ENCODE assay signal across 8 mouse cellular contexts in genomic region chr3:88622113-88622940, GRCm38 (mm10). TPM values are rescaled to one million over a fixed set of nuclear protein-coding genes. Genes with fewer than 3 reads are reported as not detected.
DNase-seq lines count a peak whose midpoint lies in the region; ATAC-seq and TF ChIP-seq lines count a peak whose summit lies in the region.

No protein-coding gene starts in this region.

- H3K4me3 ChIP-seq in cerebellum, adult 2 months (replicated peaks; ENCODE audit: insufficient read depth, low read depth, low read length): peak overlapping the region; percentile 85
- peak overlapping the region; percentile 89 for H3K4me3 ChIP-seq in embryonic facial prominence, embryonic 15.5 days (replicated peaks)
- H3K4me3 ChIP-seq in hindbrain, embryonic 10.5 days: peak overlapping the region; percentile 93
- peak overlapping the region; percentile 83 for H3K4me3 ChIP-seq in limb, embryonic 15.5 days
- H3K4me3 ChIP-seq in midbrain, postnatal 0 days (ENCODE audit: low read depth, low read length): peak overlapping the region; percentile 97

- H3K27ac ChIP-seq in cerebellum, adult 2 months (ENCODE audit: insufficient read depth, low read length): peak overlapping the region; percentile 84
- peak overlapping the region; percentile 97 for H3K27ac ChIP-seq in embryonic facial prominence, embryonic 15.5 days (replicated peaks)
- H3K27ac ChIP-seq in hindbrain, embryonic 10.5 days: peak overlapping the region; percentile 99
- peak overlapping the region; percentile 97 for H3K27ac ChIP-seq in limb, embryonic 15.5 days
- H3K27ac ChIP-seq in midbrain, postnatal 0 days (ENCODE audit: low read depth, low read length): peak overlapping the region; percentile 92

- TF ChIP-seq CTCF in cerebellum, adult 2 months (IDR thresholded peaks at IDR 0.05; ENCODE audit: borderline replicate concordance, insufficient read depth, low read depth, low read length): no peak
- TF ChIP-seq CTCF in midbrain, postnatal 0 days (IDR thresholded peaks at IDR 0.05): no peak

- peak; percentile 56 to 68 for DNase-seq in cerebellum, adult 2 months
- DNase-seq in cerebellum, adult 8-10 months: no peak
- peak; percentile 55 for DNase-seq in MEL-GATA-1-ER (ENCODE audit: extremely low read depth, low read depth)
- DNase-seq in hindbrain, embryonic 10.5 days (ENCODE audit: low spot score): peak; percentile 57
- DNase-seq in midbrain, postnatal 0 days (ENCODE audit: low spot score): peak; percentile 68
- no peak for DNase-seq in frontal cortex, postnatal 25 days (ENCODE audit: low spot score in 2 of 2)

- TF ChIP-seq POLR2A in cerebellum, adult 2 months (IDR thresholded peaks at IDR 0.05; ENCODE audit: borderline replicate concordance, insufficient read depth, low read length): 0 out of 2 replicates have a peak, but pooled peaks have one; percentile 7

- H3K27me3 ChIP-seq in cerebellum, adult 2 months (ENCODE audit: control insufficient read depth, insufficient read depth, low read length): no peaks in the 10 kb centered on the region
- no peaks in the 10 kb centered on the region for H3K27me3 ChIP-seq in embryonic facial prominence, embryonic 15.5 days
- H3K27me3 ChIP-seq in hindbrain, embryonic 10.5 days (ENCODE audit: insufficient read depth, poor library complexity, severe bottlenecking): 0 out of 2 replicates have a peak, but pooled peaks cover 6% of the 10 kb centered on the region
- no peaks in the 10 kb centered on the region for H3K27me3 ChIP-seq in limb, embryonic 15.5 days
- H3K27me3 ChIP-seq in midbrain, postnatal 0 days (ENCODE audit: insufficient read depth, low read length): no peaks in the 10 kb centered on the region

- H3K9me3 ChIP-seq in embryonic facial prominence, embryonic 15.5 days (replicated peaks): no peaks in the 10 kb centered on the region
- no peaks in the 10 kb centered on the region for H3K9me3 ChIP-seq in hindbrain, embryonic 10.5 days
- H3K9me3 ChIP-seq in limb, embryonic 15.5 days: no peaks in the 10 kb centered on the region
- no peaks in the 10 kb centered on the region for H3K9me3 ChIP-seq in midbrain, postnatal 0 days (ENCODE audit: low read length)

- H3K9ac ChIP-seq in embryonic facial prominence, embryonic 15.5 days: peak overlapping the region; percentile 90
- H3K9ac ChIP-seq in limb, embryonic 15.5 days: peak overlapping the region; percentile 90
- H3K9ac ChIP-seq in midbrain, postnatal 0 days (replicated peaks; ENCODE audit: low read length, poor library complexity, severe bottlenecking): peak overlapping the region; percentile 92

- peaks cover 5% of the 10 kb centered on the region; the same call in 1 of the 2 replicates for H3K36me3 ChIP-seq in embryonic facial prominence, embryonic 15.5 days
- peaks cover 31% of the 10 kb centered on the region for H3K36me3 ChIP-seq in hindbrain, embryonic 10.5 days
- H3K36me3 ChIP-seq in limb, embryonic 15.5 days: peaks cover 4% of the 10 kb centered on the region; the same call in 1 of the 2 replicates
- no peaks in the 10 kb centered on the region for H3K36me3 ChIP-seq in midbrain, postnatal 0 days (ENCODE audit: insufficient read depth, low read length)

- WGBS in cerebellum, adult 2 months: 2% methylated on average over 24 of the region's 24 CpGs
- under 1% methylated on average over 24 of the region's 24 CpGs for WGBS in embryonic facial prominence, embryonic 15.5 days
- WGBS in hindbrain, embryonic 10.5 days: under 1% methylated on average over 24 of the region's 24 CpGs
- under 1% methylated on average over 24 of the region's 24 CpGs for WGBS in limb, embryonic 15.5 days
- under 1% methylated on average over 24 of the region's 24 CpGs for WGBS in midbrain, postnatal 0 days

- no peak for ATAC-seq in embryonic facial prominence, embryonic 15.5 days (ENCODE audit: insufficient number of reproducible peaks, low FRiP score, low TSS enrichment, low read depth)
- ATAC-seq in limb, embryonic 15.5 days (ENCODE audit: insufficient number of reproducible peaks, low FRiP score, low TSS enrichment, low read depth): no peak
- ATAC-seq in midbrain, postnatal 0 days (ENCODE audit: low FRiP score): peak; percentile 12; the same call in 1 of the 2 replicates

- H3K4me1 ChIP-seq in cerebellum, adult 2 months (ENCODE audit: control insufficient read depth, insufficient read depth, low read length): peaks cover 27% of the 10 kb centered on the region
- H3K4me1 ChIP-seq in embryonic facial prominence, embryonic 15.5 days: peaks cover 61% of the 10 kb centered on the region
- H3K4me1 ChIP-seq in hindbrain, embryonic 10.5 days (replicated peaks): peaks cover 82% of the 10 kb centered on the region
- H3K4me1 ChIP-seq in limb, embryonic 15.5 days: peaks cover 54% of the 10 kb centered on the region
- peaks cover 20% of the 10 kb centered on the region; the same call in 1 of the 2 replicates for H3K4me1 ChIP-seq in midbrain, postnatal 0 days (ENCODE audit: insufficient read depth, low read length)

- peak overlapping the region; percentile 80 for H3K4me2 ChIP-seq in embryonic facial prominence, embryonic 15.5 days (replicated peaks)
- peak overlapping the region; percentile 79 for H3K4me2 ChIP-seq in limb, embryonic 15.5 days
- H3K4me2 ChIP-seq in midbrain, postnatal 0 days (ENCODE audit: low read depth, low read length, poor library complexity, severe bottlenecking): peak overlapping the region; percentile 87

RNA-seq across cellular contexts. Expression of gene Arhgef2, which starts 16.6 kb away (rescaled TPM):
- polyA plus RNA-seq in cerebellum, adult 2 months (2012; rRNA removed): 128 and 129 TPM in 2 replicates
- polyA plus RNA-seq in embryonic facial prominence, embryonic 15.5 days (2015; fragmentation: Nextera tagmentation; extraction: Ambion mirVana): 96.6 and 97.9 TPM in 2 replicates
- 111 and 123 TPM in 2 replicates for polyA plus RNA-seq in hindbrain, embryonic 10.5 days (2016; fragmentation: Nextera tagmentation; extraction: Ambion mirVana)
- 84.9 and 97.3 TPM in 2 replicates for polyA plus RNA-seq in limb, embryonic 15.5 days (2015; fragmentation: Nextera tagmentation; extraction: Ambion mirVana)
- 59.6 and 80.3 TPM in 2 replicates for total RNA-seq in midbrain, postnatal 0 days (2014; rRNA removed)
- 38.9 and 46.8 TPM in 2 replicates for polyA plus RNA-seq in midbrain, postnatal 0 days (2015; fragmentation: Nextera tagmentation; extraction: Ambion mirVana)

RNA-seq across cellular contexts. Expression of gene Rxfp4, which starts 30.6 kb away (rescaled TPM):
- polyA plus RNA-seq in cerebellum, adult 2 months (2012; rRNA removed): not detected in 2 replicates
- polyA plus RNA-seq in embryonic facial prominence, embryonic 15.5 days (2015; fragmentation: Nextera tagmentation; extraction: Ambion mirVana): not detected in 2 replicates
- not detected in 2 replicates for polyA plus RNA-seq in hindbrain, embryonic 10.5 days (2016; fragmentation: Nextera tagmentation; extraction: Ambion mirVana)
- 0.19 TPM in 1 of 2 replicates, not detected in the other for polyA plus RNA-seq in limb, embryonic 15.5 days (2015; fragmentation: Nextera tagmentation; extraction: Ambion mirVana)
- total RNA-seq in midbrain, postnatal 0 days (2014; rRNA removed): 0.42 TPM in 1 of 2 replicates, not detected in the other
- polyA plus RNA-seq in midbrain, postnatal 0 days (2015; fragmentation: Nextera tagmentation; extraction: Ambion mirVana): not detected in 2 replicates

RNA-seq across cellular contexts. Expression of gene Ssr2, which starts 46.7 kb away (rescaled TPM):
- 141 and 142 TPM in 2 replicates for polyA plus RNA-seq in cerebellum, adult 2 months (2012; rRNA removed)
- polyA plus RNA-seq in embryonic facial prominence, embryonic 15.5 days (2015; fragmentation: Nextera tagmentation; extraction: Ambion mirVana): 339 and 341 TPM in 2 replicates
- polyA plus RNA-seq in hindbrain, embryonic 10.5 days (2016; fragmentation: Nextera tagmentation; extraction: Ambion mirVana): 207 and 220 TPM in 2 replicates
- 347 and 365 TPM in 2 replicates for polyA plus RNA-seq in limb, embryonic 15.5 days (2015; fragmentation: Nextera tagmentation; extraction: Ambion mirVana)
- total RNA-seq in midbrain, postnatal 0 days (2014; rRNA removed): 236 and 250 TPM in 2 replicates
- 196 and 210 TPM in 2 replicates for polyA plus RNA-seq in midbrain, postnatal 0 days (2015; fragmentation: Nextera tagmentation; extraction: Ambion mirVana)

Comparison
In these comparisons a context has a peak if more than half of its experiments do, and no peak if none do; other contexts are left out.
1. DNase-seq: peak in cerebellum, adult 2 months (2 of 2), MEL-GATA-1-ER (single experiment), hindbrain, embryonic 10.5 days (single experiment) and midbrain, postnatal 0 days (single experiment); none in cerebellum, adult 8-10 months (single experiment) and frontal cortex, postnatal 25 days (0 of 2).
2. Peak in every context shown above with its lines, with median percentiles within 50 percentile points of each other: H3K27ac ChIP-seq, H3K4me3 ChIP-seq, H3K4me2 ChIP-seq and H3K9ac ChIP-seq.